Mouse (Mus musculus): Measurements from ENCODE around the gene Ttll1. TPM values are rescaled to one million over a fixed set of nuclear protein-coding genes. Genes with fewer than 3 reads are reported as not detected.

The Ttll1 gene
- polyA plus RNA-seq, 1 experiment from 2014 or later, result 7.2 TPM

DNA sequence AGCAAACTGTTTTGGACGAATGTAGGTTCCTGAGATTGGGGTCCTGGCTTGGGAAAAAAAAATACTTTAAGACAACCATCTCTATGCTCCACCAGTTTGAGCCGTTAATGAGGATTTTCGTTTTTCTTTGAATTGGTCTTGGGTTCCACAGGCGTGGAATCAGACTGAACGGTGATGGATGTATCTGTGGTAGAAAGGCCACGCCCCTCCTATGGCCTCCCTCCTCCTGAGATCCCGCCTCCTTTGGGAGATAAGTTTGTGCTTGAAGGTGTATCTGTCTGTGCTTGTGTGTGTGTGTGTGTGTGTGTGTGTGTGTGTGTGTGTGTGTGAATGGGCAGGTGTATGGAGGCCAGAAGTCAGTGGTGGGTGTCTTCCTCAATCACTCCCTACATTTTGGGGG, 21.9 kb upstream of the Ttll1 start:
- WGBS (ENCODE audit: insufficient replicate concordance), result 51% methylated on average over 7 of the region's 7 CpGs
- DNase-seq, result no peak

DNA sequence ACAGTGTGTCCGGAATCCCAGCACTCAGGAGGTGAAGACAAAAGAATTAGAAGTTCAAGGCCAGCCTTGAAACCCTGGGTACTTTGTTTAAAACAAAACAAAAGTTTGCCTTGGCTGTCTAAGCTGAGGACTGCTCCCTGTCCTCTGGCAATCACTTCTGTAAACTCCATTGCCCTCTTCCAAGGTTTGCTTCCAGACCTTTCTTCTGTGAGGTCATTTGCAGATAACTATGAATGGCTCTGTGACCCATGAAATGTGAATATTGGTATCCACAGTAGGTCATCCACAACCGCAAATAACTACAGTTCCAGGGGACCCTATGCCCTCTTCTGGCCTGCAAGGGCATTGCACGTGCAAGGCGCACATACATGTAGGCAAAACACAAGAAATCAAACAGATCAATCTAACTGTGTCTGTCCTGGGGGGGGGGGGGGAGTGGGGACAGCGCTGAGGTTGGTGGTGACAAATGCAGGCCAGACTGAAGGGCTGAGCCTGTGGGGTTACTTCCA, 21.3 kb upstream of the Ttll1 start:
- 69% methylated on average over 5 of the region's 5 CpGs for WGBS (ENCODE audit: insufficient replicate concordance)
- no peak overlapping the region for H3K9ac ChIP-seq
- no peaks in the 10 kb centered on the region for H3K9me3 ChIP-seq (replicated peaks)
- no peak for DNase-seq
- H3K27ac ChIP-seq, result no peak overlapping the region
- H3K36me3 ChIP-seq, result no peaks in the 10 kb centered on the region
- peaks cover 14% of the 10 kb centered on the region for H3K4me1 ChIP-seq (replicated peaks)
- ATAC-seq (ENCODE audit: low read depth), result no peak
- H3K4me2 ChIP-seq, result no peak overlapping the region
- H3K27me3 ChIP-seq, result peaks cover 47% of the 10 kb centered on the region
- no peak overlapping the region for H3K4me3 ChIP-seq (replicated peaks)

More for the DNA sequence above, 21.9 kb upstream of the Ttll1 start:
- Histone ChIP-seq H3K4me3 (replicated peaks) (no peak overlapping the region), H3K36me3 (no peaks in the 10 kb centered on the region), H3K4me1 (replicated peaks) (peaks cover 9% of the 10 kb centered on the region), H3K9me3 (replicated peaks) (no peaks in the 10 kb centered on the region), H3K27me3 (peaks cover 41% of the 10 kb centered on the region), H3K9ac (no peak overlapping the region), H3K27ac (no peak overlapping the region), H3K4me2 (no peak overlapping the region)
- ATAC-seq (ENCODE audit: low read depth), result no peak

DNA sequence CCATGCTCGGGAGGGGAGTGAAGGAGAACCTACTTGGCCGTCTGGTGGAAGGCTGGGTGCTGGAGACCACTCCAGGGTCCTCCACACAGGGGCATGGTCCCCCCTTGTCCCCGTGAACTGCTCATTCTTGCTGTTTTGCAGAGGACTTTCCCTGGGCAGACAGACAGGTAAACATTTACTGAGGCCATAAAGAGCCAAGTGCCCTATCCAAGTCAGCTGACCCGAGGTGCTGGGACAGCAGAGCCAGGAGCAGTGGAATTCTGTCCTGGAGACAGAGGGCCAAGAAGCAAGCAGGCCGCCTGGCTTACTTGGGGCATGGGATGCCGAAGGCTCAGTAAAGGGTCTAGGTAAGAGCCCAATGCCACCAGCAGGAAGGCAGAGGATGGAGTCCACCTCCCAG, 20.0 kb upstream of the Ttll1 start:
- no peaks in the 10 kb centered on the region for H3K36me3 ChIP-seq
- H3K9me3 ChIP-seq (replicated peaks), result no peaks in the 10 kb centered on the region
- peaks cover 27% of the 10 kb centered on the region for H3K4me1 ChIP-seq (replicated peaks)
- H3K4me2 ChIP-seq, result no peak overlapping the region
- no peak overlapping the region for H3K4me3 ChIP-seq (replicated peaks)
- WGBS (ENCODE audit: insufficient replicate concordance), result 52% methylated on average over 6 of the region's 6 CpGs
- no peak for ATAC-seq (ENCODE audit: low read depth)
- no peak overlapping the region for H3K9ac ChIP-seq
- peaks cover 61% of the 10 kb centered on the region for H3K27me3 ChIP-seq
- no peak overlapping the region for H3K27ac ChIP-seq
- no peak for DNase-seq

- peaks cover 65% of the 10 kb centered on the region for H3K27me3 ChIP-seq
- no peak overlapping the region for H3K4me3 ChIP-seq (replicated peaks)
These were observed 19.5 kb upstream of the Ttll1 start for GRCm38 (mm10) chr15:83530233-83530632.

GRCm38 (mm10) chr15:83529765-83530164, 19.1 kb upstream of the Ttll1 start:
- DNase-seq (no peak), ATAC-seq (ENCODE audit: low read depth) (no peak)
- H3K9ac ChIP-seq, result no peak overlapping the region
- WGBS (ENCODE audit: insufficient replicate concordance), result 57% methylated on average over 5 of the region's 5 CpGs
- no peak overlapping the region for H3K4me3 ChIP-seq (replicated peaks)
- no peaks in the 10 kb centered on the region for H3K9me3 ChIP-seq (replicated peaks)
- H3K36me3 ChIP-seq, result no peaks in the 10 kb centered on the region
- H3K4me2 ChIP-seq, result no peak overlapping the region
- no peak overlapping the region for H3K27ac ChIP-seq
- H3K27me3 ChIP-seq, result peaks cover 70% of the 10 kb centered on the region
- peaks cover 29% of the 10 kb centered on the region for H3K4me1 ChIP-seq (replicated peaks)

More at GRCm38 (mm10) chr15:83530233-83530632, 19.5 kb upstream of the Ttll1 start:
- Histone ChIP-seq H3K9ac (no peak overlapping the region), H3K4me2 (no peak overlapping the region), H3K27ac (no peak overlapping the region), H3K4me1 (replicated peaks) (peaks cover 29% of the 10 kb centered on the region), H3K9me3 (replicated peaks) (no peaks in the 10 kb centered on the region), H3K36me3 (no peaks in the 10 kb centered on the region)
- ATAC-seq (ENCODE audit: low read depth), result no peak
- 42% methylated on average over 9 of the region's 9 CpGs for WGBS (ENCODE audit: insufficient replicate concordance)
- DNase-seq, result no peak

- Histone ChIP-seq H3K36me3 (no peaks in the 10 kb centered on the region), H3K27ac (no peak overlapping the region), H3K4me1 (replicated peaks) (peaks cover 33% of the 10 kb centered on the region), H3K9me3 (replicated peaks) (no peaks in the 10 kb centered on the region), H3K27me3 (peaks cover 79% of the 10 kb centered on the region), H3K9ac (no peak overlapping the region), H3K4me2 (no peak overlapping the region), H3K4me3 (replicated peaks) (no peak overlapping the region)
- WGBS (ENCODE audit: insufficient replicate concordance), result 51% methylated on average over 4 of the region's 4 CpGs
- DNase-seq (no peak), ATAC-seq (ENCODE audit: low read depth) (no peak)
These were observed 18.2 kb upstream of the Ttll1 start for GRCm38 (mm10) chr15:83528892-83529291.

- H3K4me2 ChIP-seq, result peak overlapping the region; percentile 85
- no peak overlapping the region for H3K9ac ChIP-seq
- 69% methylated on average over 2 of the region's 2 CpGs for WGBS (ENCODE audit: insufficient replicate concordance)
These were observed 17.1 kb upstream of the Ttll1 start for GRCm38 (mm10) chr15:83527747-83528146.

GRCm38 (mm10) chr15:83527092-83527437, 16.4 kb upstream of the Ttll1 start:
- H3K9me3 ChIP-seq (replicated peaks), result no peaks in the 10 kb centered on the region
- H3K4me3 ChIP-seq (replicated peaks), result peak overlapping the region; percentile 60
- H3K4me1 ChIP-seq (replicated peaks), result peaks cover 42% of the 10 kb centered on the region
- ATAC-seq (ENCODE audit: low read depth) (0 out of 2 replicates have a peak, but pooled peaks have one; percentile 22), DNase-seq (no peak)
- WGBS (ENCODE audit: insufficient replicate concordance), result 2% methylated on average over 26 of the region's 26 CpGs
- H3K27ac ChIP-seq, result no peak overlapping the region
- H3K4me2 ChIP-seq, result peak overlapping the region; percentile 85
- no peaks in the 10 kb centered on the region for H3K36me3 ChIP-seq
- peak overlapping the region; percentile 61 for H3K9ac ChIP-seq
- H3K27me3 ChIP-seq, result peaks cover 90% of the 10 kb centered on the region

More at GRCm38 (mm10) chr15:83527747-83528146, 17.1 kb upstream of the Ttll1 start:
- no peak for DNase-seq
- Histone ChIP-seq H3K9me3 (replicated peaks) (no peaks in the 10 kb centered on the region), H3K4me3 (replicated peaks) (0 out of 2 replicates have a peak overlapping the region, but pooled peaks have one; percentile 60), H3K27me3 (peaks cover 87% of the 10 kb centered on the region), H3K27ac (no peak overlapping the region), H3K36me3 (no peaks in the 10 kb centered on the region), H3K4me1 (replicated peaks) (peaks cover 42% of the 10 kb centered on the region)
- ATAC-seq (ENCODE audit: low read depth), result no peak

GRCm38 (mm10) chr15:83526424-83527091, 15.9 kb upstream of the Ttll1 start, which contains the start of gene Bik:
TSS of gene Bik (plus strand) at chr15:83526862.
- ATAC-seq (ENCODE audit: low read depth) (peak; percentile 65), DNase-seq (peak; percentile 41)
- WGBS (ENCODE audit: insufficient replicate concordance), result 1% methylated on average over 45 of the region's 45 CpGs
- Histone ChIP-seq H3K4me2 (peak within 1 kb of the TSS; percentile 85), H3K4me3 (replicated peaks) (peak within 1 kb of the TSS; percentile 60), H3K9ac (peak within 1 kb of the TSS; percentile 61), H3K36me3 (no peaks in the 10 kb centered on the region), H3K4me1 (replicated peaks) (peaks cover 42% of the 10 kb centered on the region), H3K9me3 (replicated peaks) (no peaks in the 10 kb centered on the region), H3K27ac (no peak within 1 kb of the TSS), H3K27me3 (peaks cover 87% of the 10 kb centered on the region)

- WGBS (ENCODE audit: insufficient replicate concordance), result 73% methylated on average over 3 of the region's 3 CpGs
- Histone ChIP-seq H3K9me3 (replicated peaks) (no peaks in the 10 kb centered on the region), H3K27me3 (peaks cover 73% of the 10 kb centered on the region), H3K4me3 (replicated peaks) (no peak overlapping the region), H3K27ac (no peak overlapping the region), H3K9ac (no peak overlapping the region), H3K36me3 (no peaks in the 10 kb centered on the region), H3K4me2 (no peak overlapping the region), H3K4me1 (replicated peaks) (peaks cover 34% of the 10 kb centered on the region)
- no peak for DNase-seq
- no peak for ATAC-seq (ENCODE audit: low read depth)
These were observed 13.6 kb upstream of the Ttll1 start for GRCm38 (mm10) chr15:83524333-83524729.

DNA sequence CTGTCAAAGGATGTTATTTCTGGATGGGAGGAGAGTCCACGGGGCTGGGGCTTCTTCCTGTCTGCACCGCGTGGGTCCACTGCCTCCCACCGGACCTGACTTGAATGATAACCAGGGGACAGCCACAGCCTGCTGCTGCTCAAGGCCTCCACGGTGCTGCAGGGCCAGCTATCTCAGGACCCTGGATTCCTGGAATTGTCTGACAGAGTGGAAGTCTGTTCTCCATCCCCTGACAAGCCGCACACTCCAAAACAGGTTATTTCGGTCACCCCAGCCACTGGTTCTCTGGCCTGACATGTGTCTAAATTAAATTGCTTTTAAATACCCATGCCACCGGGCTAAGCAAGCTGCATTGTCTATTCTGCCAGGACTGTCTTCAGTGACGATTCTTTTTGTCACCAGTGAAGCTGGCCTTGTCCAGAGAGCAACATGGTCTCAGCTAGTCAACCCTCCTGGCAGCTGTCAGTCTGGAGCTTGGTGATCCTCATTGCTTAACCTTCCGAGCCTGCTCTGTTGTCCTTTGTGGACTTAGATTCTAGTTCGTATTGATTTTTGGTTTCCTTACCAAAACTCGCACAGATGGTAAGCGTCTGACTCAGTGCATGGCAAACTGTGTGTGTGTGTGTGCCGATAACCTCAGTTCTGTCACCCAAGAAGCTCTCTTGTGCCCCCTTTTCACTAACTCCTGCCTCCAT, 13.1 kb upstream of the Ttll1 start:
- no peak overlapping the region for H3K4me3 ChIP-seq (replicated peaks)

More for the DNA sequence above, 13.1 kb upstream of the Ttll1 start:
- H3K4me1 ChIP-seq (replicated peaks), result peaks cover 34% of the 10 kb centered on the region
- 40% methylated on average over 14 of the region's 14 CpGs for WGBS (ENCODE audit: insufficient replicate concordance)
- no peaks in the 10 kb centered on the region for H3K36me3 ChIP-seq
- H3K4me2 ChIP-seq, result no peak overlapping the region
- no peak overlapping the region for H3K9ac ChIP-seq
- no peaks in the 10 kb centered on the region for H3K9me3 ChIP-seq (replicated peaks)
- no peak overlapping the region for H3K27ac ChIP-seq
- H3K27me3 ChIP-seq, result peaks cover 69% of the 10 kb centered on the region
- ATAC-seq (ENCODE audit: low read depth) (no peak), DNase-seq (no peak)

Data from liver, embryonic 13.5 days (tissue).